Mouse (Mus musculus) CH12.LX (cell line): Measurements from ENCODE around the gene Tob1. TPM values are rescaled to one million over a fixed set of nuclear protein-coding genes. Genes with fewer than 3 reads are reported as not detected.

Source experiments
- DNase-seq: peaks from one replicate; pipeline ENCODE4 v3.0.0-alpha.2; 2013; ENCODE audit errors: extremely low read depth
- H3K27ac ChIP-seq: 2 replicates; pipeline ENCODE4 v1.5.1; 2012; ENCODE audit warnings: low read depth, mild to moderate bottlenecking, control low read depth, moderate library complexity; ENCODE audit not compliant: insufficient read depth
- H3K27me3 ChIP-seq: replicated peaks from 2 replicates; pipeline ENCODE3; 2012; ENCODE audit warnings: inconsistent platforms
- H3K36me3 ChIP-seq, 2 experiments: replicated peaks in 1 of 2; 2 replicates each; pipeline versions ENCODE3 to v1.6.1; 2012; ENCODE audit warnings: inconsistent platforms in 1 of 2, low read length in 1 of 2, mild to moderate bottlenecking in 1 of 2, mixed read lengths in 1 of 2, moderate library complexity in 1 of 2; ENCODE audit not compliant: control insufficient read depth in 1 of 2, insufficient read depth in 1 of 2
- H3K4me1 ChIP-seq, 2 experiments: 2 replicates each; pipeline ENCODE4 v1.6.1; 2012; ENCODE audit warnings: inconsistent platforms in 1 of 2, moderate library complexity in 1 of 2; ENCODE audit not compliant: insufficient read depth in 2 of 2, control insufficient read depth in 1 of 2
- H3K4me2 ChIP-seq: 2 replicates; pipeline ENCODE4 v1.6.1; 2012; ENCODE audit warnings: low read depth, mild to moderate bottlenecking, control low read depth; ENCODE audit not compliant: poor library complexity, insufficient read depth, severe bottlenecking
- H3K4me3 ChIP-seq, 3 experiments: fragments of 150-350 bp in 1 of 3; sonication (generic) in 1 of 3; replicated peaks in 1 of 3; 2 replicates each; pipeline versions ENCODE3 to v1.5.1; 2011 to 2012; ENCODE audit warnings: low read depth in 2 of 3, low read length in 2 of 3, mild to moderate bottlenecking in 2 of 3, moderate library complexity in 2 of 3, control low read depth in 1 of 3, improper control_type of control experiment in 1 of 3, inconsistent platforms in 1 of 3, mixed read lengths in 1 of 3; ENCODE audit not compliant: poor library complexity in 1 of 3
- H3K79me2 ChIP-seq: replicated peaks from 2 replicates; pipeline ENCODE4 v1.6.1; 2012; ENCODE audit warnings: mild to moderate bottlenecking, moderate library complexity; ENCODE audit not compliant: control insufficient read depth, poor library complexity, insufficient read depth, severe bottlenecking; ENCODE audit errors: extremely low read depth
- H3K9ac ChIP-seq: 2 replicates; pipeline ENCODE4 v1.6.1; 2012; ENCODE audit warnings: low read depth, mild to moderate bottlenecking, control low read depth, moderate library complexity; ENCODE audit not compliant: insufficient read depth
- H3K9me3 ChIP-seq: replicated peaks from 2 replicates; pipeline ENCODE3; 2012; ENCODE audit warnings: low read length, inconsistent platforms, mixed read lengths
- CHD2 ChIP-seq: IDR thresholded peaks from 2 replicates; pipeline ENCODE4 v1.6.1; 2011; ENCODE audit warnings: low read length, improper control_type of control experiment
- ELF1 ChIP-seq: IDR thresholded peaks from 2 replicates; pipeline ENCODE4 v1.6.1; 2014; ENCODE audit warnings: low read depth, mild to moderate bottlenecking, inconsistent platforms, low read length, improper control_type of control experiment
- ETS1 ChIP-seq: conservative IDR thresholded peaks from 2 replicates; pipeline ENCODE4 v1.6.1; 2012; ENCODE audit warnings: low read depth, mild to moderate bottlenecking, inconsistent platforms, low read length, improper control_type of control experiment, moderate library complexity
- IRF4 ChIP-seq: IDR thresholded peaks from 2 replicates; pipeline ENCODE4 v1.6.1; 2014; ENCODE audit warnings: low read depth, mild to moderate bottlenecking, inconsistent platforms, low read length, improper control_type of control experiment
- JUN ChIP-seq: IDR thresholded peaks from 2 replicates; pipeline ENCODE4 v1.6.1; 2011; ENCODE audit warnings: low read depth, mild to moderate bottlenecking, low read length, improper control_type of control experiment, moderate library complexity; ENCODE audit not compliant: insufficient read depth
- KAT2A ChIP-seq: IDR thresholded peaks from 2 replicates; pipeline ENCODE4 v1.6.1; 2012; ENCODE audit warnings: low read length, improper control_type of control experiment, inconsistent platforms; ENCODE audit not compliant: insufficient replicate concordance
- MAFK ChIP-seq: IDR thresholded peaks from 2 replicates; pipeline ENCODE4 v1.6.1; 2011; ENCODE audit warnings: low read length, improper control_type of control experiment; ENCODE audit not compliant: insufficient replicate concordance
- MAX ChIP-seq: IDR thresholded peaks from 2 replicates; pipeline ENCODE4 v1.6.1; 2011; ENCODE audit warnings: low read length, improper control_type of control experiment
- MAZ ChIP-seq: IDR thresholded peaks from 2 replicates; pipeline ENCODE4 v1.6.1; 2012; ENCODE audit warnings: low read depth, mild to moderate bottlenecking, inconsistent platforms, low read length, improper control_type of control experiment, moderate library complexity
- MXI1 ChIP-seq: IDR thresholded peaks from 2 replicates; pipeline ENCODE4 v1.6.1; 2011; ENCODE audit warnings: mild to moderate bottlenecking, low read depth, low read length, improper control_type of control experiment
- NRF1 ChIP-seq: IDR thresholded peaks from 2 replicates; pipeline ENCODE4 v1.6.1; 2014; ENCODE audit warnings: low read depth, mild to moderate bottlenecking, inconsistent platforms, low read length, improper control_type of control experiment, moderate library complexity
- POLR2A ChIP-seq: IDR thresholded peaks from 2 replicates; pipeline ENCODE4 v1.6.1; 2011; ENCODE audit warnings: low read depth, mild to moderate bottlenecking, improper control_type of control experiment, low read length
- RAD21 ChIP-seq: IDR thresholded peaks from 2 replicates; pipeline ENCODE4 v1.6.1; 2011; ENCODE audit warnings: low read depth, mild to moderate bottlenecking, low read length, improper control_type of control experiment, moderate library complexity
- RCOR1 ChIP-seq: conservative IDR thresholded peaks from 2 replicates; pipeline ENCODE4 v1.6.1; 2012; ENCODE audit warnings: low read depth, mild to moderate bottlenecking, inconsistent platforms, low read length, improper control_type of control experiment
- SMC3 ChIP-seq: IDR thresholded peaks from 2 replicates; pipeline ENCODE4 v1.6.1; 2011; ENCODE audit warnings: low read depth, low read length, improper control_type of control experiment
- TBP ChIP-seq: conservative IDR thresholded peaks from 2 replicates; pipeline ENCODE4 v1.6.1; 2011; ENCODE audit warnings: low read depth, low read length, improper control_type of control experiment
- UBTF ChIP-seq: IDR thresholded peaks from 2 replicates; pipeline ENCODE4 v1.6.1; 2012; ENCODE audit warnings: low read depth, mild to moderate bottlenecking, inconsistent platforms, low read length, improper control_type of control experiment, moderate library complexity
- USF1 ChIP-seq: IDR thresholded peaks from 2 replicates; pipeline ENCODE4 v1.6.1; 2014; ENCODE audit warnings: low read depth, mild to moderate bottlenecking, inconsistent platforms, low read length, improper control_type of control experiment
- USF2 ChIP-seq: conservative IDR thresholded peaks from 2 replicates; pipeline ENCODE4 v1.6.1; 2011; ENCODE audit warnings: low read depth, low read length, improper control_type of control experiment
- ZKSCAN1 ChIP-seq: IDR thresholded peaks from 2 replicates; pipeline ENCODE4 v1.6.1; 2012; ENCODE audit warnings: low read depth, inconsistent platforms, low read length, improper control_type of control experiment, borderline replicate concordance
- ZMIZ1 ChIP-seq: IDR thresholded peaks from 2 replicates; pipeline ENCODE4 v1.6.1; 2012; ENCODE audit warnings: low read depth, mild to moderate bottlenecking, inconsistent platforms, low read length, improper control_type of control experiment
- ZNF384 ChIP-seq: IDR thresholded peaks from 2 replicates; pipeline ENCODE4 v1.6.1; 2012; ENCODE audit warnings: low read depth, low read length, improper control_type of control experiment, inconsistent platforms
- dilution Hi-C: fragments of 300-500 bp; cut with MboI; formaldehyde crosslinking; loops from 2 replicates; pipeline ENCODE4 v1.14.3; 2020; ENCODE audit warnings: low sequenced_read_pairs; ENCODE audit not compliant: extremely low pct_unique_long_range_greater_than_20kb, extremely low pct_ligation_motif_present
- in situ Hi-C: fragments of 300-500 bp; cut with MboI; formaldehyde crosslinking; loops from 3 replicates; pipeline ENCODE4 v1.14.3; 2019; ENCODE audit warnings: low sequenced_read_pairs, low pct_ligation_motif_present, low pct_unique_long_range_greater_than_20kb, mixed read lengths
- polyA plus RNA-seq: library from polyadenylated mRNA; unstranded; fragments of >175 nt; gene quantifications from 2 replicates; pipeline ENCODE4 v1.2.1, GENCODE M21; 2012; ENCODE audit warnings: low read depth; ENCODE audit not compliant: insufficient read length
- total RNA-seq, 2 experiments: library from RNA; depleted of rRNA; stranded (reverse); fragments of 300-350 nt in 1 of 2; fragments of >200 nt in 1 of 2; gene quantifications; 2 replicates each; pipeline ENCODE4 v1.2.3; 2012 to 2014

The Tob1 gene
- total and polyA plus RNA-seq, 3 experiments = 9.0 to 14.3 (median 10.6) TPM

- Histone ChIP-seq H3K27me3 (peaks cover 4% of the 10 kb centered on the region), H3K9ac (no peak overlapping the region), H3K4me1 (peaks cover 0 to 10% of the 10 kb centered on the region in 2 experiments; a peak in 2 of 4 replicates), H3K79me2 (no peaks in the 10 kb centered on the region), H3K4me2 (no peak overlapping the region), H3K36me3 (no peaks in the 10 kb centered on the region), H3K9me3 (no peaks in the 10 kb centered on the region), H3K27ac (no peak overlapping the region), H3K4me3 (no peak overlapping the region)
- dilution Hi-C loops = no loop called here
- DNase-seq = no peak
- in situ Hi-C loops = no loop called here
- TF ChIP-seq MAFK (no peak), USF1 (no peak)
Observed at GRCm38 (mm10) chr11:94202106-94202505, 9.1 kb upstream of the Tob1 start.

- in situ Hi-C loops (no loop called here), dilution Hi-C loops (no loop called here)
- Histone ChIP-seq H3K36me3 (no peaks in the 10 kb centered on the region), H3K4me3 (no peak overlapping the region), H3K4me1 (peaks cover 0 to 10% of the 10 kb centered on the region in 2 experiments; a peak in 2 of 4 replicates), H3K9ac (no peak overlapping the region), H3K4me2 (no peak overlapping the region), H3K27ac (no peak overlapping the region), H3K9me3 (no peaks in the 10 kb centered on the region), H3K27me3 (peaks cover 2% of the 10 kb centered on the region), H3K79me2 (no peaks in the 10 kb centered on the region)
- no peak for DNase-seq
- no peak for TF ChIP-seq MAZ
- TF ChIP-seq JUN = no peak
- TF ChIP-seq CHD2 = no peak
- no peak for TF ChIP-seq NRF1
- no peak for TF ChIP-seq MAX
- no peak for TF ChIP-seq UBTF
- no peak for TF ChIP-seq ETS1
- TF ChIP-seq ZMIZ1 = no peak
- no peak for TF ChIP-seq KAT2A
- no peak for TF ChIP-seq POLR2A
Observed at GRCm38 (mm10) chr11:94203066-94203465, 8.2 kb upstream of the Tob1 start.

- H3K27ac ChIP-seq = no peak overlapping the region
- no peak overlapping the region for H3K4me3 ChIP-seq
- H3K27me3 ChIP-seq = peaks cover 5% of the 10 kb centered on the region
- dilution Hi-C loops = no loop called here
- H3K4me1 ChIP-seq = peaks cover 0 to 14% of the 10 kb centered on the region in 2 experiments; a peak in 2 of 4 replicates
- H3K9ac ChIP-seq = no peak overlapping the region
- no peak overlapping the region for H3K4me2 ChIP-seq
- H3K36me3 ChIP-seq = no peaks in the 10 kb centered on the region
- no peak for DNase-seq
- in situ Hi-C loops = no loop called here
- H3K79me2 ChIP-seq = peaks cover 1% of the 10 kb centered on the region; the same call in 1 of the 2 replicates
- H3K9me3 ChIP-seq = no peaks in the 10 kb centered on the region
- TF ChIP-seq CHD2 (no peak), TBP (no peak), USF2 (no peak), MAFK (no peak), RCOR1 (no peak), KAT2A (no peak), ZNF384 (no peak), MAZ (no peak), SMC3 (no peak), ZKSCAN1 (no peak), MXI1 (no peak), ELF1 (no peak), RAD21 (no peak), IRF4 (no peak)
- TF ChIP-seq, all 38 proteins: peak for 0
Observed at GRCm38 (mm10) chr11:94206398-94207114, 4.7 kb upstream of the Tob1 start.
